Mouse (Mus musculus): ENCODE data around the gene Gnat1. TPM values are rescaled to one million over a fixed set of nuclear protein-coding genes. Genes with fewer than 3 reads are reported as not detected.

Gnat1 gene
- polyA plus RNA-seq, 1 experiment from 2014 or later = 2.4 TPM

- Histone ChIP-seq H3K9ac (ENCODE audit: low read length) (no peak overlapping the region), H3K4me2 (ENCODE audit: low read depth) (no peak overlapping the region), H3K9me3 (ENCODE audit: control insufficient read depth, low read length) (no peaks in the 10 kb centered on the region), H3K27ac (ENCODE audit: low read depth, low read length) (no peak overlapping the region), H3K4me3 (ENCODE audit: low read depth, low read length) (no peak overlapping the region), H3K4me1 (ENCODE audit: control insufficient read depth, insufficient read depth, low read length) (peaks cover 39% of the 10 kb centered on the region), H3K27me3 (ENCODE audit: control insufficient read depth, insufficient read depth, low read length) (no peaks in the 10 kb centered on the region), H3K36me3 (ENCODE audit: control insufficient read depth, insufficient read depth, low read length) (no peaks in the 10 kb centered on the region; the same call in 1 of the 2 replicates)
- ATAC-seq (ENCODE audit: insufficient read depth, low FRiP score, low TSS enrichment) (no peak), DNase-seq (ENCODE audit: low spot score) (no peak)
- WGBS = 24% methylated on average over 9 of the region's 9 CpGs
These were observed 17.5 kb upstream of the Gnat1 start for GRCm38 (mm10) chr9:107696845-107697610.

- ATAC-seq (ENCODE audit: insufficient read depth, low FRiP score, low TSS enrichment) (no peak), DNase-seq (ENCODE audit: low spot score) (no peak)
- WGBS = 48% methylated on average over 6 of the region's 6 CpGs
- Histone ChIP-seq H3K36me3 (ENCODE audit: control insufficient read depth, insufficient read depth, low read length) (no peaks in the 10 kb centered on the region; the same call in 1 of the 2 replicates), H3K4me1 (ENCODE audit: control insufficient read depth, insufficient read depth, low read length) (peaks cover 39% of the 10 kb centered on the region), H3K4me2 (ENCODE audit: low read depth) (no peak overlapping the region), H3K27me3 (ENCODE audit: control insufficient read depth, insufficient read depth, low read length) (no peaks in the 10 kb centered on the region), H3K9ac (ENCODE audit: low read length) (no peak overlapping the region), H3K4me3 (ENCODE audit: low read depth, low read length) (no peak overlapping the region), H3K9me3 (ENCODE audit: control insufficient read depth, low read length) (no peaks in the 10 kb centered on the region), H3K27ac (ENCODE audit: low read depth, low read length) (no peak overlapping the region)
These were observed 16.6 kb upstream of the Gnat1 start for GRCm38 (mm10) chr9:107696106-107696479.

- no peak overlapping the region for H3K4me3 ChIP-seq (ENCODE audit: low read depth, low read length)
- WGBS = 83% methylated on average over 12 of the region's 12 CpGs
- H3K4me2 ChIP-seq (ENCODE audit: low read depth) = no peak overlapping the region
- no peak for DNase-seq (ENCODE audit: low spot score)
- H3K9me3 ChIP-seq (ENCODE audit: control insufficient read depth, low read length) = no peaks in the 10 kb centered on the region
- H3K36me3 ChIP-seq (ENCODE audit: control insufficient read depth, insufficient read depth, low read length) = no peaks in the 10 kb centered on the region; the same call in 1 of the 2 replicates
- H3K4me1 ChIP-seq (ENCODE audit: control insufficient read depth, insufficient read depth, low read length) = peaks cover 39% of the 10 kb centered on the region
- no peak overlapping the region for H3K9ac ChIP-seq (ENCODE audit: low read length)
- ATAC-seq (ENCODE audit: insufficient read depth, low FRiP score, low TSS enrichment) = no peak
- H3K27me3 ChIP-seq (ENCODE audit: control insufficient read depth, insufficient read depth, low read length) = no peaks in the 10 kb centered on the region
- no peak overlapping the region for H3K27ac ChIP-seq (ENCODE audit: low read depth, low read length)
These were observed 16.1 kb upstream of the Gnat1 start for GRCm38 (mm10) chr9:107695441-107696105.

GRCm38 (mm10) chr9:107694627-107695026 is 15.1 kb upstream of the Gnat1 start:
- WGBS = 75% methylated on average over 7 of the region's 7 CpGs
- Histone ChIP-seq H3K9ac (ENCODE audit: low read length) (no peak overlapping the region), H3K4me3 (ENCODE audit: low read depth, low read length) (no peak overlapping the region), H3K4me2 (ENCODE audit: low read depth) (no peak overlapping the region), H3K27me3 (ENCODE audit: control insufficient read depth, insufficient read depth, low read length) (no peaks in the 10 kb centered on the region), H3K36me3 (ENCODE audit: control insufficient read depth, insufficient read depth, low read length) (no peaks in the 10 kb centered on the region; the same call in 1 of the 2 replicates), H3K4me1 (ENCODE audit: control insufficient read depth, insufficient read depth, low read length) (peaks cover 29% of the 10 kb centered on the region), H3K9me3 (ENCODE audit: control insufficient read depth, low read length) (no peaks in the 10 kb centered on the region), H3K27ac (ENCODE audit: low read depth, low read length) (no peak overlapping the region)
- ATAC-seq (ENCODE audit: insufficient read depth, low FRiP score, low TSS enrichment) (no peak), DNase-seq (ENCODE audit: low spot score) (no peak)

- H3K36me3 ChIP-seq (ENCODE audit: control insufficient read depth, insufficient read depth, low read length) = no peaks in the 10 kb centered on the region; the same call in 1 of the 2 replicates
- H3K4me3 ChIP-seq (ENCODE audit: low read depth, low read length) = no peak overlapping the region
- no peaks in the 10 kb centered on the region for H3K27me3 ChIP-seq (ENCODE audit: control insufficient read depth, insufficient read depth, low read length)
- H3K9me3 ChIP-seq (ENCODE audit: control insufficient read depth, low read length) = no peaks in the 10 kb centered on the region
- 68% methylated on average over 4 of the region's 4 CpGs for WGBS
- H3K4me2 ChIP-seq (ENCODE audit: low read depth) = no peak overlapping the region
- DNase-seq (ENCODE audit: low spot score) = no peak
- no peak for ATAC-seq (ENCODE audit: insufficient read depth, low FRiP score, low TSS enrichment)
- peaks cover 18% of the 10 kb centered on the region for H3K4me1 ChIP-seq (ENCODE audit: control insufficient read depth, insufficient read depth, low read length)
- H3K9ac ChIP-seq (ENCODE audit: low read length) = no peak overlapping the region
- no peak overlapping the region for H3K27ac ChIP-seq (ENCODE audit: low read depth, low read length)
These were observed 14.0 kb upstream of the Gnat1 start for GRCm38 (mm10) chr9:107693433-107693987.

DNA sequence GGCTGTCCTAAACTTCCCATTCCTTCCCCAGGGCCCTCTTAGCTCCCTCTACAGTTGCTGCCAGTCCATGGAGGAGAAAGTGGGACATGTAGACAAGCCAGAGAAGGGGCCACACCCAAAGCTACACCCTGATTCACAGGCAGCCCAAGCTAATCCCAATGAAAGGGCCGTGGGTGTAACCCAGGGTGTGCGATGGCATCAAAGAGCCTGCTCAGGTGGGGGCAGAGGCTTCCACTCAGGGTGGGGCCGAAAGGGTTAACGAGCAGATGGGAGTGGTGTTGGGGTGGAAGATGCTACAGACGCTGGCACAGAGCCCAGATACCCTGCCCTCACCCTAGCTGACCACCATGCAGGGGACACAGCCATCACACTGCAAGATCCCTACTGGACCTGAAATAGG is 13.3 kb upstream of the Gnat1 start:
- Histone ChIP-seq H3K4me3 (ENCODE audit: low read depth, low read length) (no peak overlapping the region), H3K9ac (ENCODE audit: low read length) (no peak overlapping the region), H3K36me3 (ENCODE audit: control insufficient read depth, insufficient read depth, low read length) (no peaks in the 10 kb centered on the region; the same call in none of the 2 replicates), H3K9me3 (ENCODE audit: control insufficient read depth, low read length) (no peaks in the 10 kb centered on the region), H3K27me3 (ENCODE audit: control insufficient read depth, insufficient read depth, low read length) (no peaks in the 10 kb centered on the region), H3K4me1 (ENCODE audit: control insufficient read depth, insufficient read depth, low read length) (peaks cover 12% of the 10 kb centered on the region), H3K4me2 (ENCODE audit: low read depth) (no peak overlapping the region), H3K27ac (ENCODE audit: low read depth, low read length) (no peak overlapping the region)
- ATAC-seq (ENCODE audit: insufficient read depth, low FRiP score, low TSS enrichment) = no peak
- no peak for DNase-seq (ENCODE audit: low spot score)
- 78% methylated on average over 5 of the region's 5 CpGs for WGBS

- Histone ChIP-seq H3K9me3 (ENCODE audit: control insufficient read depth, low read length) (no peaks in the 10 kb centered on the region), H3K27ac (ENCODE audit: low read depth, low read length) (no peak overlapping the region), H3K9ac (ENCODE audit: low read length) (no peak overlapping the region), H3K4me2 (ENCODE audit: low read depth) (no peak overlapping the region), H3K36me3 (ENCODE audit: control insufficient read depth, insufficient read depth, low read length) (no peaks in the 10 kb centered on the region; the same call in none of the 2 replicates), H3K4me3 (ENCODE audit: low read depth, low read length) (no peak overlapping the region), H3K4me1 (ENCODE audit: control insufficient read depth, insufficient read depth, low read length) (no peaks in the 10 kb centered on the region), H3K27me3 (ENCODE audit: control insufficient read depth, insufficient read depth, low read length) (no peaks in the 10 kb centered on the region)
- WGBS = 75% methylated on average over 8 of the region's 8 CpGs
- ATAC-seq (ENCODE audit: insufficient read depth, low FRiP score, low TSS enrichment) = no peak
- DNase-seq (ENCODE audit: low spot score) = no peak
These were observed 10.9 kb upstream of the Gnat1 start for GRCm38 (mm10) chr9:107690391-107690790.

GRCm38 (mm10) chr9:107688939-107689338 is 9.4 kb upstream of the Gnat1 start:
- Histone ChIP-seq H3K9me3 (ENCODE audit: control insufficient read depth, low read length) (no peaks in the 10 kb centered on the region), H3K4me1 (ENCODE audit: control insufficient read depth, insufficient read depth, low read length) (no peaks in the 10 kb centered on the region), H3K9ac (ENCODE audit: low read length) (no peak overlapping the region), H3K36me3 (ENCODE audit: control insufficient read depth, insufficient read depth, low read length) (no peaks in the 10 kb centered on the region; the same call in none of the 2 replicates), H3K4me2 (ENCODE audit: low read depth) (no peak overlapping the region), H3K27me3 (ENCODE audit: control insufficient read depth, insufficient read depth, low read length) (no peaks in the 10 kb centered on the region), H3K4me3 (ENCODE audit: low read depth, low read length) (no peak overlapping the region), H3K27ac (ENCODE audit: low read depth, low read length) (no peak overlapping the region)
- 77% methylated on average over 7 of the region's 7 CpGs for WGBS
- ATAC-seq (ENCODE audit: insufficient read depth, low FRiP score, low TSS enrichment) (no peak), DNase-seq (ENCODE audit: low spot score) (no peak)

Measured in neural tube, embryonic 11.5 days (tissue).